Mouse (Mus musculus) G1E (cell line): ENCODE measurements around the gene Lrrc4b. TPM values are rescaled to one million over a fixed set of nuclear protein-coding genes. Genes with fewer than 3 reads are reported as not detected.
A peak's percentile ranks its signal among the peaks of the same experiment; 100 is the strongest.

Experiments
- ATAC-seq: 2 replicates; pipeline ENCODE4 v1.8.0; 2016; ENCODE audit warnings: mild to moderate bottlenecking; ENCODE audit not compliant: insufficient number of reproducible peaks, poor library complexity, low FRiP score, severe bottlenecking; ENCODE audit errors: extremely low read depth
- DNase-seq: peaks from one replicate; pipeline ENCODE4 v3.0.0; 2012; ENCODE audit warnings: low spot score
- H3K27me3 ChIP-seq: 2 replicates; pipeline ENCODE4 v1.6.1; 2012; ENCODE audit warnings: mild to moderate bottlenecking, low read length, inconsistent platforms; ENCODE audit not compliant: insufficient read depth
- H3K36me3 ChIP-seq: replicated peaks from 2 replicates; pipeline ENCODE3; 2012; ENCODE audit warnings: mild to moderate bottlenecking, inconsistent platforms
- H3K4me1 ChIP-seq: 2 replicates; pipeline ENCODE4 v1.6.1; 2012; ENCODE audit warnings: low read depth, low read length, inconsistent platforms, mixed read lengths; ENCODE audit not compliant: insufficient read depth
- H3K4me3 ChIP-seq: 2 replicates; pipeline ENCODE4 v1.5.1; 2012; ENCODE audit warnings: low read depth, mild to moderate bottlenecking, inconsistent platforms, low read length, moderate library complexity, mixed read lengths
- H3K9me3 ChIP-seq: replicated peaks from 2 replicates; pipeline ENCODE4 v1.6.1; 2012; ENCODE audit warnings: inconsistent platforms
- CTCF ChIP-seq: IDR thresholded peaks from 2 replicates; pipeline ENCODE4 v1.5.1; 2012; ENCODE audit warnings: low read depth, low read length, inconsistent platforms, mixed read lengths
- GATA1 ChIP-seq: IDR thresholded peaks from 2 replicates; pipeline ENCODE4 v1.6.1; 2012; ENCODE audit warnings: borderline replicate concordance, low read length, inconsistent platforms, mixed read lengths
- GATA2 ChIP-seq: IDR thresholded peaks from 2 replicates; pipeline ENCODE4 v1.6.1; 2012; ENCODE audit warnings: low read depth, low read length, inconsistent platforms, borderline replicate concordance
- POLR2AphosphoS5 ChIP-seq: IDR thresholded peaks from 2 replicates; pipeline ENCODE4 v1.6.1; 2012; ENCODE audit warnings: low read depth, low read length, inconsistent platforms; ENCODE audit not compliant: insufficient replicate concordance
- TAL1 ChIP-seq: conservative IDR thresholded peaks from 2 replicates; pipeline ENCODE4 v1.6.1; 2012; ENCODE audit warnings: low read depth, low read length, inconsistent platforms, mixed read lengths
- polyA plus RNA-seq: library from polyadenylated mRNA; stranded (reverse); fragments of >175 nt; gene quantifications from 2 replicates; pipeline ENCODE4 v1.2.3, GENCODE M21; 2012
- total RNA-seq, 2 experiments: library from RNA; stranded (forward) in 1 of 2; stranded (reverse) in 1 of 2; fragments of 200-1000 nt in 1 of 2; fragments of >200 nt in 1 of 2; fragmentation: Nextera tagmentation in 1 of 2; gene quantifications; 2 replicates each; pipeline ENCODE4 v1.2.3; 2014 to 2017

Lrrc4b gene
- total and polyA plus RNA-seq, 3 experiments = 0.05 TPM; not detected in 2

DNA sequence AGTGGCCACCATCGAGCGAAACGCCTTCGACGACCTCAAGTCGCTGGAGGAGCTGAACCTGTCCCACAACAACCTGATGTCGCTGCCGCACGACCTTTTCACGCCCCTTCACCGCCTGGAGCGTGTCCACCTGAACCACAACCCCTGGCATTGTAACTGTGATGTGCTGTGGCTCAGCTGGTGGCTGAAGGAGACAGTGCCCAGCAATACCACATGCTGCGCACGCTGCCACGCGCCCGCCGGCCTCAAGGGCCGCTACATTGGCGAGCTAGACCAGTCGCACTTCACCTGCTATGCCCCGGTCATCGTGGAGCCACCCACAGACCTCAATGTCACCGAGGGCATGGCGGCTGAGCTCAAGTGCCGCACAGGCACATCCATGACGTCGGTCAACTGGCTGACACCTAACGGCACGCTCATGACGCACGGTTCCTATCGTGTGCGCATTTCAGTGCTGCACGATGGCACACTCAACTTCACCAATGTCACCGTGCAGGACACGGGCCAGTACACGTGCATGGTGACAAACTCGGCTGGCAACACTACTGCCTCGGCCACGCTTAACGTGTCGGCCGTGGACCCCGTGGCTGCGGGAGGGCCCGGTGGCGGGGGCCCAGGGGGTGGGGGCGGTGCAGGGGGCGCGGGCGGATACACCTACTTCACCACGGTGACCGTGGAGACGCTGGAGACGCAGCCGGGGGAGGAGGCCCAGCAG is 32.8 kb downstream of the Lrrc4b start:
- DNase-seq (no peak), ATAC-seq (no peak)
- peaks cover 28% of the 10 kb centered on the region; the same call in 1 of the 2 replicates for H3K27me3 ChIP-seq
- H3K36me3 ChIP-seq = no peaks in the 10 kb centered on the region
- peaks cover 12% of the 10 kb centered on the region; the same call in 1 of the 2 replicates for H3K9me3 ChIP-seq
- H3K4me3 ChIP-seq = peak overlapping the region; percentile 31
- peaks cover 11% of the 10 kb centered on the region for H3K4me1 ChIP-seq
- TF ChIP-seq TAL1 (no peak), GATA1 (no peak), POLR2AphosphoS5 (no peak), CTCF (no peak), GATA2 (no peak)

DNA sequence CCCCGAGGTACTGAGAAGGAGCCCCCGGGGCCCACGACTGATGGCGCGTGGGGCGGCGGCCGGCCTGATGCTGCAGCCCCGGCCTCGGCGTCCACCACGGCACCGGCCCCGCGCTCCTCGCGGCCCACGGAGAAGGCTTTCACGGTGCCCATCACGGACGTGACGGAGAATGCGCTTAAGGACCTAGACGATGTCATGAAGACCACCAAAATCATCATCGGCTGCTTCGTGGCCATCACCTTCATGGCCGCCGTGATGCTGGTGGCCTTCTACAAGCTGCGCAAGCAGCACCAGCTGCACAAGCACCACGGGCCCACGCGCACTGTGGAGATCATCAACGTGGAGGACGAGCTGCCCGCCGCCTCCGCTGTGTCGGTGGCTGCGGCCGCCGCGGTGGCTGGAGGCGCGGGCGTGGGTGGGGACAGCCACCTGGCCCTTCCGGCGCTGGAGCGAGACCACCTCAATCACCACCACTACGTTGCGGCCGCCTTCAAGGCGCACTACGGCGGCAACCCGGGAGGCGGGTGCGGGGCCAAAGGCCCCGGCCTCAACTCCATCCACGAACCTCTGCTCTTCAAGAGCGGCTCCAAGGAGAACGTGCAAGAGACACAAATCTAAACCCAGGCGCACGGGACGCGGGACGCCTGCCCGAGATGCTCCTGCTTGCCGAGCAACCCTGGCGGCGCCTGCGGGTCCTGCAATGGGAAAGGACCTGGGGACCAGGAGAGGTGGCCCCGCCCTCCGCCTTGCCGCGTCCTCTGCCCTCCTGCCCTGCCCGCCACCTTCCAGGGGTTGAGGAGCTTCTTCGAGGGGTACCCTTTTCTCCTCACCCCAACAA is 33.6 kb downstream of the Lrrc4b start:
- ATAC-seq = no peak
- no peaks in the 10 kb centered on the region for H3K36me3 ChIP-seq
- no peak overlapping the region for H3K4me3 ChIP-seq
- peaks cover 28% of the 10 kb centered on the region; the same call in 1 of the 2 replicates for H3K27me3 ChIP-seq
- peaks cover 12% of the 10 kb centered on the region; the same call in 1 of the 2 replicates for H3K9me3 ChIP-seq
- no peak for DNase-seq
- TF ChIP-seq GATA2 (no peak), POLR2AphosphoS5 (no peak), TAL1 (no peak), CTCF (no peak), GATA1 (no peak)
- peaks cover 19% of the 10 kb centered on the region for H3K4me1 ChIP-seq

DNA sequence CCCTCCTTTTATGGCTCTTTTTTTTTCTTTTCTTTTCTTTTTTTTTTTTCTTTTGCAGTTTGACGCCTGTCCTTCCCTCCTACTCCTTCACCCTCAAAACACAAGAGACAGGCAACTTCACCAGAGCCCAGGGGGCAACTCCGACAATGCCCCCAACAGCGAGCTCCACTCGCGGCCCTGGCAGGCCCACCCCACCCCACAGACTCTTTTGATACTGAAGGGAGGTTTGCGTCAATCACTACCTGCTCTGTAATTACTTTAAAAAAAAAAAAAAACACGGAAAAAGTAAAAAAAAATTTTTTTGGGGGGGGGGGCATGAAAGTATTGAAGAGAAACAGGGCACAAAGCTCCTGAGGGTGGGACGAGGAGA is 34.2 kb downstream of the Lrrc4b start:
- Histone ChIP-seq H3K4me1 (peaks cover 21% of the 10 kb centered on the region), H3K27me3 (peaks cover 28% of the 10 kb centered on the region; the same call in 1 of the 2 replicates), H3K9me3 (peaks cover 12% of the 10 kb centered on the region; the same call in 1 of the 2 replicates), H3K36me3 (no peaks in the 10 kb centered on the region), H3K4me3 (no peak overlapping the region)
- DNase-seq = no peak
- no peak for ATAC-seq
- TF ChIP-seq POLR2AphosphoS5 = no peak
- no peak for TF ChIP-seq GATA1
- no peak for TF ChIP-seq CTCF
- no peak for TF ChIP-seq TAL1
- TF ChIP-seq GATA2 = no peak

DNA sequence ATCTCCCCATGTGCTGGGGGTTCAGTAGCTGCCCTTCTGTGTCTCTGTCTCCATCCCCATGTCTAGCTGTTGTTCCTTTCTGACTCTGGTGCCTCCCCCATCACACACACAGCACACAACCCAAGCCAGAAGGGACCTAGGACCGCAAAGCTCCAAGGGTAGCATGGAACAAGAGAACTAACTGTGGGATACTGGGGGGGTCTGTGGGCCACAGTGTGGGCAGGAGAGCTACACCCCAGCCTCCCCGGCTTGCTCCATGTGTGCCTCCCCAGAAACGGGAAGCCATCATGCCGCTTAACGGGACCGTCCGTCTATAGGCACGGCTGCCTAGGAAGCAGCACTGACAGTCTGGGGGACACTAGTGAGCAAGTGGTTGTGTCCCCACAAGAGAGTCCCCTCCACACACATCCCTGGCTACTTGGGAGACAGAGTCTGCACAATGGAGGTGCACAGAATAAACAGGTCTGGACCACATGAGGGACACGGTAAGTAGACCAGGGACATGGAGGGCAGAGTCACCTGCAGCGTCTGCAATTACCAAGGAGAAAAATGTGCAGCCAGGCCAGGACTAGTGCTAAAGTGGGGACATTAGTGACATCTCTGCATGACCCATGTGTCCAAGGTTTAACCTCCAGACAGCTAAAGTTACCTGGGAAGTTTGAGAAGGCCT is 34.9 kb downstream of the Lrrc4b start:
- Histone ChIP-seq H3K4me1 (peaks cover 28% of the 10 kb centered on the region), H3K27me3 (peaks cover 28% of the 10 kb centered on the region; the same call in 1 of the 2 replicates), H3K36me3 (peaks cover under 1% of the 10 kb centered on the region), H3K4me3 (no peak overlapping the region), H3K9me3 (peaks cover 12% of the 10 kb centered on the region; the same call in 1 of the 2 replicates)
- no peak for DNase-seq
- no peak for ATAC-seq
- no peak for TF ChIP-seq CTCF
- TF ChIP-seq GATA2 = no peak
- TF ChIP-seq TAL1 = no peak
- TF ChIP-seq GATA1 = no peak
- TF ChIP-seq POLR2AphosphoS5 = no peak

DNA sequence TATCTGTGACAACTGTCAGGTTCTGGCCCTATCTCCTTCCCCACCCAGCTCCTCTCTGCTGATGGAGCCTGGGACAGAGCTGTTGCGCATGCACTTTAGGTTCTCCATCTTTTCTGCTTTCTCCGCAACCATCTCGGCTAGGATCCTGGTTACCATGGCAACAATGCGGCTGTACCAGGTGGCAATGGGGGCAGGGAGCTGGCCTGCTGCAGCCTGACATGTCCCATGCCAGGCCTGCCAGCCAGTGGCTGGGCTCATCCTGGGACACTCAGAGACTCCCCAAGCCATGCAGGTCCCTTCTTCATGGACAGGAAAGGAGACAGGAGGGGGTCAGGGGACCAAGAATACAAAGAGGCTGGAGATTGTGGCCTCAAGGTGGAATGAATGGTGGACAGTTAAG is 35.7 kb downstream of the Lrrc4b start:
- Histone ChIP-seq H3K36me3 (peaks cover 9% of the 10 kb centered on the region), H3K27me3 (peaks cover 24% of the 10 kb centered on the region; the same call in 1 of the 2 replicates), H3K9me3 (peaks cover 12% of the 10 kb centered on the region; the same call in 1 of the 2 replicates), H3K4me3 (no peak overlapping the region), H3K4me1 (peaks cover 36% of the 10 kb centered on the region)
- no peak for ATAC-seq
- DNase-seq = no peak
- no peak for TF ChIP-seq POLR2AphosphoS5
- TF ChIP-seq GATA1 = no peak
- no peak for TF ChIP-seq TAL1
- TF ChIP-seq GATA2 = no peak
- no peak for TF ChIP-seq CTCF
